Mouse (Mus musculus) layer of hippocampus, postnatal 10 days (tissue): ENCODE results near the gene Erc2. TPM values are rescaled to one million over a fixed set of nuclear protein-coding genes. Genes with fewer than 3 reads are reported as not detected.
"Not testable (repeated sequence)": the region's sequence is repeated elsewhere in the genome, so short reads cannot be mapped to it uniquely, and the experiment has no call there.

Experiments used
- DNase-seq, 2 experiments: peaks; one replicate each; pipeline ENCODE4 v3.0.0; 2021; ENCODE audit warnings: low spot score in 2 of 2
- total RNA-seq, 2 experiments: library from RNA; stranded (reverse); gene quantifications; 2 replicates each; pipeline ENCODE4 v1.2.3; 2021

The Erc2 gene
- total RNA-seq, 2 experiments from 2014 or later = 236 to 251 TPM

DNA sequence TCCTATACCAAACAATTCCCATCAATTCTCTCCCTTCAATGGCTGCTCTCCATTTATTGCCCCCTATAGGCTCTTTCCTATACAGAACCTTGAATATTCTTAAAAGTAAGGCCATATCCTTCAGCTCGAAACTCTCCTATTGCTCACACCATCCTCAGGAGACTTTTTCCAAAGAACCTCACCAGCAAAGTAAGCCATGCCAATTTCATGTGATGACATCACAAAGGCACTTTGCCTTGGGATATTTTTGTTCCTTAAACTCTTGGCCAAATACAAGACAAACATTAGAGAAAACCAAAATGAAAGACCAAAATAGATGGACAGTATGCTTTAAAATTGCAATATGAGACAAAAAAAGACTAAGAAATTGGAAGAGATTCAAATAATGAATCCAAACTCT lies 204.6 kb downstream of the Erc2 start:
- no peak for DNase-seq

DNA sequence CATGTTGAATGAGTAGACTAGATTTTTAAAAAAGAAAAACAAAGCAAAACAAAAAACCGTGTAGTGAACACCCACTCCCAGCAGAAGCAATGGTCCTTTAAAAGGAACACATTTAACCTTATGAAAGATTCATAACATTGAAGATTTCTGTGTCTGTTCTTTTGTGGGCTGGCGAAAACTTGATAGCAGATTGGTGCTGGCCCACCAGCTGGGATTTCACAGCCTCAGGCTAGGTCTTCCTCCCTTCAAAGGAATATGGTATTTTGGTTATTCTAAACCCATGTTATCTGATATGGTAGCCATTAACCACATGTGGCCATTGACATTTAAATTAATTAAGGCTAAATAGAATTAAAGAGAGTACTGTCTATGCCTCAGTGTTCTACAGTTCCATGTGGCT lies 205.9 kb downstream of the Erc2 start:
- DNase-seq = no peak

DNA sequence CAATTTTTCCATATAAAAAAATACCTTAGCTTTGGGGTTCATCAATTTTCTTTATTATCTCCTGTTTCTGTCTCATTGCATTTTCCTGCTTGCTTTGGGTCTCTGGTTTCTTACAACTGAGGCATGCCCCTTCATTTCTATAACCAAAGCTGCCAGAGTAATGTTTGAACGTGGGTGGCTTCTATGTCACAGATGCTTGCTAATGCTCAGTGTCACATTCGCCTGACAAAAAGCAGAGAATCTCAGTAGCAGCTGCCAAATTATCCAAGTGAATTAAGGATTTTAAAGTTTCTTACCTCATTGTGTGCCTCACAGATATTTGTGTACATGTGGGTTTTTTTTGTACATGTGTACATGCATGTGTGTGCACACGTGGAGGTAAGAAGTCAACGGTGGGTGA lies 210.0 kb downstream of the Erc2 start:
- no peak for DNase-seq

DNA sequence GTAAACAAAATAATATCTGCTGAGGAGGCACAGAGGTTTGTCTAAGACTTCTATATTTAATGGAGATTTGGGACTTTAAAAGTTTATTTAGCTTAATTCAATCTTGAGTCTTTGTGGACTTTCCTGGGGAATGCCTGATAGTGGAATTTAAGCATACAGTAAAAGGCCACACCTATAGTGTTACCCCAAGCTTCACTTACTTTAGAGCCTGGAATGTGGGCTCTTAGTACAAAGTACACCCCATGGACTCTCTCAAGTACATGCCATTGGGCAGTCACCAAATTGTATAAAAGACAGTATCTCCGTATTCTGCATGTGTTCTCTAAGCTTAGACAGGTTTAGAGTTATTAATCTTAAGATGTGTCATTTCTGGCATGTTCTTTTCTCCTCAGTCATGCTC lies 213.1 kb downstream of the Erc2 start:
- DNase-seq = no peak

DNA sequence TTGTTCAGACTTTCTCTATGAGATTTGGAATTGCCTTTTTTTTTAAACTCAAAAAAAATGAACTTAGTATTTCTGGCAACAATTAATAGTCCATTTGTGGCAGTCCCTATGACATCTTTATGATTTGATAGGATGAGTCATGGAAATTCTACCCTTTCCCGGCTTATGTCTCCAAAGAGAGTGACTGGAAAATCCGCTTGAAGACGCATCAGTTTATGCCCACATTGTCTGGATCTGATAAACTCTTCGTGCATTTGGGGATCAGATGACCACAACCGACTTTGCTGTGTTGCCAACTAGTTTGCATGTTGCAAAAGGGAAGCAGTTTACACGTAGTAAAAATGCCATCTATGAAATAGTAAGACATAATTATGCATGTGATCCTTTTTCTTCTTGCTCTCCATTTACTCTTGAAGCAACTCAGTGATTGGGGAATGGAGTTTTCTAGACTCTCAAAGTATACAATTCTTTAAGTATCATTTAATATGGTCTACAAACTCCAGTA lies 215.4 kb downstream of the Erc2 start:
- no peak for DNase-seq

DNA sequence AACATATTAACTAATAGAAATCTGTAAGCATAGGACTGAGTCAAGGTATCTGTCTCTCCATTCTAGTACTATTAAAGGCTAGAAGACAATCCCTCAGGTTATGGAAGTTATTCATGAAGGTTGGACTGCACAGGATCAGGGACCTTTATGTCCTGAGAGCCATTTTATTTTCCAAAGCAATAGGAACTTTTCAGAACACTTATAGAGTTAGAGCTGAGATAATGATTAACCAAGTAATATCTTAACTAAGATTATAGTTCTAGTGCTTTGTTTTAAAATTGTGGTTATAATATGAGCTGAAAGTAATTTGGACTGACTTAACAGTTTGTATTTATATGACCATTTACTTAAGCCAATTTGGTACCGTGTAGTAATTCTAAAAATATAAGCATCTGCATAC lies 217.9 kb downstream of the Erc2 start:
- no peak for DNase-seq

DNA sequence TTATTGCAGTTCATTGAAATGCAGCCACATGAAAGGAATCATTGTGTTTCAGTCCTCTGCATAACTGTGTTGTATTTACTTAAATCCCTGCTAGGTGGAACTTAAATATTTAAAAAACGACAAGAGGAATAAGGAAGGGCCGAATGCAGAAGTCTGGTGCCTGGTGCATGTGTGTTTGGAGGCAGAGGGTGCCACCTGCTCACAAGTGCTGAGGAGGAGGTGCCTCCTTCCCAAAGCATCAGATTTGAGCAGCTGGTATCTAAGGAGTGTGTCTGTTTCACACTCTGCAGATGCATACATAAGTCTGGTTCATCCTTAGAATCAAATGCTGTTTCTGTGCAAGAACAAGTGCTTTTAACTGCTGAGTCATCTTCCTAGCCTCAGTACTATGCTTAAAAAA lies 224.6 kb downstream of the Erc2 start:
- no peak for DNase-seq

DNA sequence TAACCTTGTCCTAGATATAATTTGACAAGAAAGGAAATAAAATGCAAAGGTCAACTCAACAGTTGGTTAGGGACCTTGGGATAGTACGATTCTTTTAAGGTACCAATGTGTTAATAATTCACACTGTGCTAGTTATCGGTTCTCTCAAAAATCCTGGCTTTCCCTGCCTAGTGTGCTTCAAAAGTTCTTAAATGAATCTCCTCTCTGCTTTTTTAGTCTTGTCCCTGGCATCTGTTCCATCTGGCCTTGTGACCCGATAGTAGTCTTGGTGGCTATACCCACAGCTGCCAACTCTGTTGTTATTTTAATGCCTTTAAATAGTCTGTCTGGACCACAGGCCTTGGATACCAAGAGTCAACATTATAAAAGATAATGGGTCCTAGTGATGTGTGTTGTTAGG lies 225.1 kb downstream of the Erc2 start:
- DNase-seq = no peak

DNA sequence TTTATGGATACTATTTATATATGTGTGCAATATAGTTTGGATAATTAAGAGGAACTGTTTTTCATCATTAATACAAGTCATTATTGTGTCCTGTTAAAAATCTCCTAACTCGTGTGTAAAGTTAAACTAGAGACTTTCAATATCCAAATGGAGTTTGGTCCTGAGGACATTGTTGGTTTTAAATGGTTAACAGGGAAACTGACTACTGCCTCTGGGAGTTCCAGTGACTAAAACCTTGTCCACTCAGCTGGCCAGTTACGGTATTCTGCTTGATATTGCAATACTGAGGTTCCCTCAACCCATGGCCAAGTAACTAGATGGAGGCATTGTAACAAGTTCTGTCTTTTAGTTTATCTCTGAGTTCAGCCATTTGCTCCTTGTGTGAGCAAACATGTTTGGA lies 229.0 kb downstream of the Erc2 start:
- no peak for DNase-seq

DNA sequence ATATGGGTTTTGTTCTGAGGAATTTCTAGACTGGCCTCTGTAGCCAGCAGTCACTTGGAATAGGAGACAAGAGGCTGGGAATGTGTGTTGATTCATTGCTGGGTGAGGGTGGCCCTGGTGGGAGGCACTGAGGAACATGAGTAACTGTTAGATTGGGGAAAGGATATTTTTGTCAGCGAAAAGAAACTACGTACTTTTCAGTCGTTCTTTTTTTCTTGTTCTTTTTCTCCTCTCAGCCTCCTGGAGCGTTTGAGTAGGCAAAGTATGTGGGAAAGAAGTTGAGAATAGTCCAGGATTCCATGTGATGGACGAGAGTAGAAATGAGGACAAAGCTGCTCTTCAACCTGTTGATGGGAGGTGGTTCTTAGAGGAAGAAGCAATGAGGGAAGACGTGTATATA lies 230.4 kb downstream of the Erc2 start:
- DNase-seq = no peak

DNA sequence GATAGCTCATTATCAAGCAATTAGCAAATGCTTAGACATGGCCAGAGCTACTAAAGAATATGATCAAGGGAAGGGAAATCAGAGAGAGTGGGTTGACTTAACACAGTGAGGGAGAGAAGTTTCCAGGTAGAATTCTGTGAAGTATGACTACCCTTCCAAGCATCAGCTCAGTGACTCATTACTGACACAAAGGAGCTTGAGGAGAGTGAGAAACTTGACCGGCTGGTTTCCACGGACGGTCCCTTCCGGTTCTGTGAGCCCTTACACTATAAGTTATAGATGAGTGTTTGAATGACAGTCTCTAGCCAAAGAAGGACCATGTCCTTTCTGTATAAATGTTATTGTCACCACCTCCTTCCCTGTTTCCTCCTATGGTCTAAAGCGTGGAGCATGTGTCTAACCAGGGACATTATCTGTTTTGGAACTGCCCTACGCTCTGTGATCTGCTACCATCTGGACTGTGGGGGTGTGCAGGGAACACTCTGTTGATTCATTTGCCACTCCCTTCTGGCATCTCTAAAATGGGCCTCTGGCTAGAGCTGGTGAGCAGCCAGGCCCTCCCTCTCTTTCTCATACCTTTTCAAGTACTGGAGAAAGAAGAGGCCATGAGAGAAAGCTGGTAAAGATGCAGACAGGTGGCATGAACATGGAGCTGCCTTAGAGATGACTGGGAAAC lies 238.3 kb downstream of the Erc2 start:
- DNase-seq = peak; percentile 32 to 41

DNA sequence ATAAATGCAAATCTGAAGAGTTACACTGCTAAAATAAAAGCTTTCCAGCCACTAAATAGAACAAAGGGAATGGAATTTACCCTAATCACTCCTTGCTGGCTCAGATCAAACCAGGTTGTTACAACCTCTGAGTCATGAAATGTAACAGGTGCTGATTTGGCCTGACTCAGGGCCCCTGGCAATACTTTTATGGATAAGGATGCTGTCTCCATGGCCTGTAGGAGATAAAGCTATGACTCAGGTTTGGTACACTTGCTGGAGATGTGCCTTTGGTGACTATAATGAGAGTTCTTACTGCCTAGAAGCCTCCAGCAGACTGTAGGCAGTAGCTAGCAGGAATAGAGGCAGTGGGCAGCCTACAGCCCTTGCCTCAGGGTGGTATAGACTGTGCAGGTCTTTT lies 240.1 kb downstream of the Erc2 start:
- no peak for DNase-seq

DNA sequence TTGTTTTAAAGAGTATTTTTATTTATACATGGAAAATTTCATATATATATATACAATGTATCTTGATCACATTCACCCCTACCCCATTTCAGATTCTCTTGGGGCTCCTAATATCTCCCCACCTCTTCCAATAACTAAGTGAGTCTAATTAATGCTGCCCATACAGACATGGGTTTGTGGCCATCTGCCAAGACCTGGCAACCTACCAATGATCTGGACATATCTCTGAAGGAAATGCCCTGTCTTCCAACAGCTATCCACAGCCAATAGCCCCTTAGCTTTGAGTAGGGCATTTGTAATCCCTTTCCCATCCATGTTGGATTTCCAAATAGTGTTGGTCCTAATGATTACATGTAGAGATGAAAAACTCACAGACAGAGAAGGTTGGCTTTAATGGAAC lies 245.2 kb downstream of the Erc2 start:
- DNase-seq = peak in 1 of 2 experiments; percentile 37

DNA sequence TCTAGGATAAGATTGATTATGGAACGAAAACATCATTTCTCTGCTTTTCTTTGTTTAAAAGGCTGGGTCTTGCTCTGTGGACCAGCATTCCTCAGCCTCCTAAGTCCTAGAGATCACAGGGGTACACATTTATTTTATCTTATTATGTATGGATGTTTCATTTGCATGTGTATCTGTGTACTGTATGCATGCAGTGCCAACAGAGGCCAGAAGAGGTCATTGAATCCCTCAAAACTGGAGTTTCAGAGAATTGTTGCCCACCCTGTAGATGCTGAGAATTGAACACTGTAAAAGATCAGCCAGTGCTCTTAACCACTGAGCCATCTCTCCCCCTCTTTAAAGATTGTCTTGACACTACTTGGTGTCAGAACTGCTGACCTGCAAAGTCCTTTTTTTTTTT lies 251.4 kb downstream of the Erc2 start:
- no peak for DNase-seq

DNA sequence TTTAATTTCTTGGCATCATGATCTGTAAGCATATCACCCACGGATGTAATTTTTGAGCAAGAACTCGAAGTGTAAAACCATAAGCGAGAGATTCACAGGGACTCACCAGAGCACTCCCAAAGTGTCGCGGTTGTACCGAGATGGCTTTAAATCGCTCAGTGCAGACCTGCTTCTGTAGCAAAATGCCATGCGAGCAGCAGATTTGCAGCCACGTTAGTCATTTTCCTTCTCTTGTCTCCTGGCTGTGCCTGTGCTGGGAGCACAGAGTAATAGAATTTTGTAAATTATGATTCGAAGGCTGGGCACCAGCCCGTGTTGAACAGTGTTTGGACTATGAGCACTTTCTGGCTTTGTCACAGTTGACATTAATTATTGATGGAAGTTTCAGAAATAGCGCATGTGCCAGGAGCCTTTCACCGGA lies 253.8 kb downstream of the Erc2 start:
- peak in 1 of 2 experiments; percentile 31 for DNase-seq

DNA sequence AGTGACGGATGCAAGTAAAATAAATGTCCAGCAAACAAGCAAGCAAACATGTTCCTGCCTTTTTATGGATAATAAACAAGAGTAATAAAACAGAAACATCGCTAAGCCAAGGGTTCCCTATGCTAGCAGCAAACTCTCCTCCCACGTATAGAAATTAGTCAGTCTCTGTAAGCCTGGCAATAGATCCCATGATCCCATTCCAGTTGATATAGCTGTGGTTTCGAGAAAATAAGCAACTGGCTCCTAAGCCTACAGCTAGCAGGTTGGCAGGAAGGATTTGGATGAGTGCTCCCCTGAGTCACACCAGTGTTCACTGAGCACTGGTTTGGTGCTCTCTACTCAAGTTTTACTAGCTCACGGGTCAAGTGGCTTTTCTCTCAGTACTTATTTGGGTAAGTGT lies 259.7 kb downstream of the Erc2 start:
- DNase-seq = no peak

DNA sequence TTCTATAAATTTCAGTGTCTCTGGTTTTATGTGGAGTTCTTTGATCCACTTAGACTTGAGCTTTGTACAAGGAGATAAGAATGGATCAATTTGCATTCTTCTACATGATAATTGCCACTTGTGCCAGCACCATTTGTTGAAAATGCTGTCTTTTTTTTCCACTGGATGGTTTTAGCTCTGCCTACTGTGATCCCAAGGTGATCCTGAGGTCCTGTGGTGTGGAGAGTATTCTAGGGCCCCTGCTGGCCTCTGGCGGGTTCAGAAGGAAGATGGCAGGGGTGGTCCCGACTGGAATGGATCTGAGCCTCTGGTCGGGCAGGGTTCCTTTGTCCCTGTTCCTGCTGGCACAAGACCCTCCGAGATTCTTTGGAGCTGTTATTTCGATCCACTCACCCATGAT lies 264.1 kb downstream of the Erc2 start:
- DNase-seq = not testable (repeated sequence)

DNA sequence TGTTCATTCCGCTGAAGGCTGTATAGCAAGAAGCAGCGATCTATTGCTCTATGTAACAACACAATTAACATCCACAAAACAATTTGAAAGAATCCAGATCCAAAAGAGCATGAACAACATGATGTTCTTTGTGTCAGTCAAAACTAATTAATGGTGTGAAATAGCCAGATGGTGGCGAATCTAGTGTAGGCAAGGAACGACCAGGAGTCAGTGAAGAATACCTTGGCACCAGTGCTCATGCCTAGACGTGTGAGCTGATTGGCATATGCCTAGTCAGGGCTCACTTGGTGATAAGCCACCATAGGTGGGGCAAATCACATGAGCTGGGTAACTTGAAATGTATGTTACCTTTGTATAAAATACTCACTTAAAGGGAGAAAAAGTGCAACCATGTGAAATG lies 265.3 kb downstream of the Erc2 start:
- no peak for DNase-seq

DNA sequence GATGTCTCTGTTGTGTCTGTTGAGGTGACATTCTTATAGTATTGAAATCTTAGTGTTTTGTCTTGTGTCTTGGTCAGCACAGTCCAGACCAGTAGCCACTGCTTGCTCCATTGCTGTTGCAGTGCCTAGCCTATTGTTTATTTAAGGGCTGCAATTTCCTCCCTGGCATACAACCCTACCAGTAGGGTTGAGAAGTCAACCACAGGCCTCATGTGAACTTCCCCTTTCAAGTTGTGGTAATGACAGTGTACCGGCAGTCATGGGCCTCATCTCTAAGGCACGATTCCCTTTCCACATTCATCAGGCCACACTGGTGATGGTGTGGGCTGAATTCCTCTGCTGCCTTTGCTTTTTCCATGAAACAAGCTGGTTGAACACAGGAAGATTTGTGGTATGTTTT lies 267.4 kb downstream of the Erc2 start:
- no peak for DNase-seq

DNA sequence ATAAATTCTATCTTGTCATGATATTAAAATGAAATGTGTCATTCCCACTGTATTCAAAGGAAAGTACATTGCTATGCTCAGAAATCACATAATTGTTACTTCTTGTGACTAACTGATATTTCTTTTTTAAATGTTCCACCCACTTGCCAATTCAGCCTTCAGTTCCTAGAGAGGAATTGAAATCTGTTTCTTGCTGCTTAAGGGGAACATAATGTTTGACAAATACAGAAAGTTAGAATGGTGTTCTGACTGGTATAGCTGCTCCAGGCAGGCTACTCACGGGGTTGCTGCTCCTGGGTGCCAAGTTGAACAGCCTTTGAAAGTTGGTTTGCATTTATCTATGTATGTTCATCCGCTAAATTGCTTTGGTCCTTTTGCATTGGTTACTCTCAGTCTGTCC lies 270.2 kb downstream of the Erc2 start:
- DNase-seq = no peak

DNA sequence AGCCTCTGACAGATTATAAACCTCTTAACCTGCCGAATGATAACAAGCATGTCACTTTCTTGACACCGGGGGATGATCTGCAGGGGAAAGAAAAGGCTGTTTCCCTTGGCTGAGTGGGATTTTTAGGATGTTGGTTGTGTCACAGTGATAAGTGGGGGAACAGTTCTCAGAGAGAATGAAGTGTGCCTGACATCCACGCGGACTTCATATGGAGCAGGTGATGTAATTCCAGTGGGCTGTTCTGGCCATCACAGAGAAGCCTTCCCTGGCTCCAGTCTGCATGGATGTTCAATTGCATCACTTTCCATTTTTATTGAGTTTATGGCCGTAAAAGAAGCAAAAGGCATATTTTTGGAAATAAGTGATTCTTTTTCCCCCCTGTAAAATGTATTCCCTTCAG lies 279.5 kb downstream of the Erc2 start:
- DNase-seq = no peak

DNA sequence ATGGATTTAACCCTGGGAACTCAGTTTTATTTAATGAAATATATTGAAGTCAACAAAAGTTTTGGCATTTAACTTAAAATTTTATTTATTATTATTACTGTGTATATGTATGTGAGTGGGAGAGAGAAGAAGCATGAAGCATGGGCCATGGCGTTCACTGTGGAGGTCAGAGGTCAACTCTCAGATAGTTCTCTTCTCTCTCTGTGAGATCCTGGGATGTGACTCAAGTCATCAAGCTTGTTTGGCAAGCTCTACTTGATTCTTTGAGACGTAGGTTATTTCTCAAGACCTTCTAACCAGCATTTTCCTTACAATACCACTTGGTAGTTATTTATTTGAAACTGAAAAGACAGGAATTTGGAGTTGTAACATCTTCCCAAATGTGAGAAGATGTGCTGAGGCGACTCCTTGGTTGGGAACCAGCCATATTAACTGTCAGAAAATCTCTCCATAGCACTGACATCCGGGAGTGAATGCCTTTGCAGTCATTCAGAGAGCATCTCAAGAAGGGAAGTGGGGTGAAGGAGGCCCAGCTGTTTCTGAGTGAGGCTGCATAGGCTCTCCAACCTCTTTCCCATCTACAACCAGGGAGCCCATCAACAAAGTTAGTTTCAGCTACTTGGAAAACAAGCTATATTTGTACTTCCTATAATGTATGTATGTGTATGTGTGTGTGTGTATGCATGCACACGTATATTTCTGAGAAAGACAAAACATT lies 299.6 kb downstream of the Erc2 start:
- DNase-seq = no peak

DNA sequence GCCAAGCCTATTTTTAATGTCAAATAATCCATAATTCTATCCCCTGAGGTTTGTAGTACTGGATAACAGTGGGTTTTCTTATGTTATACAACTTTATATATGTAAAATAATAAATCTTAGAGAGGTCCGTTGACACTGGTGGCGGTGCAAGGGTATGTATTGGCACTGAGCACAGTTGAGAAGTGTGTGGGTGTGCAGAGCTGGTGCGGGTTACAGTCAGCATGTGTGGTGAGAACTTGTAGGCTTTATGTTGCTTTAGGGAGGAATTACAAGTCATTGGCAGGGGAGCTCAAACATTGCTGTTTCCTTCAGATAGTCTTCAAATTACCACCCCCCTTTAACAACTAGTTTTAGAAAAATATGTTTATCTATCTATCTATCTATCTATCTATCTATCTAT lies 305.1 kb downstream of the Erc2 start:
- DNase-seq = no peak
